Mouse (Mus musculus) midbrain, embryonic 16.5 days (tissue): ENCODE measurements around the gene Gemin4. TPM values are rescaled to one million over a fixed set of nuclear protein-coding genes. Genes with fewer than 3 reads are reported as not detected.

Experiments used
- ATAC-seq: fragments of 200-750 bp; cut with Nextera tagmentation; 2 replicates; pipeline ENCODE4 v1.8.0; 2017; ENCODE audit warnings: moderate TSS enrichment
- H3K27ac ChIP-seq: fragments of 300-500 bp; sonication (generic); 2 replicates; pipeline ENCODE4 v1.5.1; 2014; ENCODE audit warnings: mild to moderate bottlenecking, low read length, mixed read lengths
- H3K27me3 ChIP-seq: fragments of 300-500 bp; sonication (generic); 2 replicates; pipeline ENCODE4 v1.6.1; 2014; ENCODE audit warnings: low read depth, low read length, mixed read lengths; ENCODE audit not compliant: control insufficient read depth, insufficient read depth
- H3K36me3 ChIP-seq: fragments of 300-500 bp; sonication (generic); 2 replicates; pipeline ENCODE4 v1.6.1; 2014; ENCODE audit warnings: mild to moderate bottlenecking, low read length, moderate library complexity, mixed read lengths; ENCODE audit not compliant: control insufficient read depth, insufficient read depth
- H3K4me1 ChIP-seq: fragments of 300-500 bp; sonication (generic); 2 replicates; pipeline ENCODE4 v1.6.1; 2014; ENCODE audit warnings: mild to moderate bottlenecking, low read length, mixed read lengths; ENCODE audit not compliant: control insufficient read depth, insufficient read depth
- H3K4me2 ChIP-seq: fragments of 300-500 bp; sonication (generic); 2 replicates; pipeline ENCODE4 v1.6.1; 2014; ENCODE audit warnings: mild to moderate bottlenecking, low read length, mixed read lengths
- H3K4me3 ChIP-seq: fragments of 300-500 bp; sonication (generic); 2 replicates; pipeline ENCODE4 v1.5.1; 2014; ENCODE audit warnings: low read depth, mild to moderate bottlenecking, low read length, moderate library complexity, mixed read lengths
- H3K9ac ChIP-seq: fragments of 300-500 bp; sonication (generic); 2 replicates; pipeline ENCODE4 v1.6.1; 2014; ENCODE audit warnings: low read depth, low read length, mixed read lengths
- H3K9me3 ChIP-seq: fragments of 300-500 bp; sonication (generic); replicated peaks from 2 replicates; pipeline ENCODE4 v1.6.1; 2014; ENCODE audit warnings: mild to moderate bottlenecking, low read length, mixed read lengths; ENCODE audit not compliant: control insufficient read depth, poor library complexity, severe bottlenecking
- WGBS: fragments of 180-500 bp; shearing (Covaris S2); extraction: QIAGEN DNeasy Blood & Tissue Kit; methylation state at CpG from one replicate; pipeline ENCODE4 v1.1.7; 2014; 5-methylcytosine and 5-hydroxymethylcytosine counted together
- polyA plus RNA-seq: library from polyadenylated mRNA; unstranded; fragments of >200 nt; fragmentation: Nextera tagmentation; extraction: Ambion mirVana; gene quantifications from 2 replicates; pipeline ENCODE4 v1.2.1, GENCODE M21; 2015

Gene Gemin4
- polyA plus RNA-seq: 13.8 and 15.4 TPM in 2 replicates

DNA sequence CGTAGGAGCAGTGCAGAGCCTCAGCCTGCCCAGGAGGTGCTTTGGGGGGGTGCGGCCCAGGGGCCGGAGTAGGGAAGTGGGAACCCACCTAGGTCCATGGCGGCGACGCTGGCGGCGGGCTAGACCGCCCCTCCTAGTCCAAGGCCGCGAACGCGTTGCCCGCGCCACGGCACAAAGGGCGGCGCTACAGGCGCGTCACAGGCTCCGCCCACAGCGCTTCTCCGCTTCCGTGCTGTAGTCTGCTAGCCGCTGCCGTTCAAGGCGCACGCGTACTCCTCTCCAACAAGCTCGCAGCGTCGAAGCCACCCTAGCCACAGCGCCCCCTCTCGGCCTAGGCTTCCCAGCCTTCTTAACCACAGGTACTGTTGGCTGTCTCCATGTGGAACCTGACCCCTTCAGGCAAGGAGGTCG lies at the start of gene Gemin4, which contains the start of gene Dbil5:
TSS of gene Gemin4 (minus strand) at position 275 of the 411 bp plus-strand sequence.
TSS of gene Dbil5 (plus strand) at position 219 of the 411 bp plus-strand sequence.
- Histone ChIP-seq H3K4me1 (peaks cover 9% of the 10 kb centered on the region), H3K27me3 (no peaks in the 10 kb centered on the region), H3K36me3 (peaks cover 9% of the 10 kb centered on the region; the same call in 1 of the 2 replicates), H3K4me3 (peak within 1 kb of the TSS; percentile 94), H3K4me2 (peak within 1 kb of the TSS; percentile 78), H3K27ac (peak within 1 kb of the TSS; percentile 93), H3K9ac (peak within 1 kb of the TSS; percentile 90), H3K9me3 (no peaks in the 10 kb centered on the region)
- ATAC-seq: peak; percentile 99
- 0% methylated on average over 30 of the region's 35 CpGs for WGBS

- Histone ChIP-seq H3K27ac (no peak overlapping the region), H3K4me3 (no peak overlapping the region), H3K27me3 (no peaks in the 10 kb centered on the region), H3K9ac (peak overlapping the region; percentile 1; the same call in 1 of the 2 replicates), H3K4me2 (peak overlapping the region; percentile 2; the same call in 1 of the 2 replicates), H3K36me3 (no peaks in the 10 kb centered on the region), H3K9me3 (no peaks in the 10 kb centered on the region), H3K4me1 (peaks cover 24% of the 10 kb centered on the region)
- no peak for ATAC-seq
- 10% methylated on average over 19 of the region's 19 CpGs for WGBS
Measured at GRCm38 (mm10) chr11:76262611-76263351, 45.3 kb upstream of the Gemin4 start.

DNA sequence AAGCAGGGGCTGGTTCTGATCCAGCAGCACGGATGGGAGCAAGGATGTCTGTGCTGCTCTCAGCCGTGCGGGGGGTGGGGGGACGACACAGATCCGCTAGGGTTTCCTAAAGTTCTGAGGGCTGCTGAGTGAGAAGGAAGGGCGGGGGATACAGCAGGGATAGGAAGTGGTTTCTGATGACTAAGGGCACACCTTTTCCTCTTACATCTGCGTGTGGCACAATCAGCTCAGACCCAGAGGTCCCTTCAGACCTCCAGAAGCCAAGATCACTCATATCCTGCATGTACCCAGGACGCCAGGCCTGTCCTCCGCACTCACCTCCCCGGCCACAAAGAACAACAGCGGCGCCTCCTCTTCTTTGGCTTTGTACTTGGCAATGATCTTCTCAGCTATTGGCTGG lies 43.8 kb upstream of the Gemin4 start:
- WGBS: 57% methylated on average over 12 of the region's 12 CpGs
- H3K9ac ChIP-seq: 0 out of 2 replicates have a peak overlapping the region, but pooled peaks have one; percentile 12
- H3K9me3 ChIP-seq: no peaks in the 10 kb centered on the region
- peaks cover 19% of the 10 kb centered on the region for H3K4me1 ChIP-seq
- no peaks in the 10 kb centered on the region for H3K36me3 ChIP-seq
- no peak for ATAC-seq
- H3K4me2 ChIP-seq: 0 out of 2 replicates have a peak overlapping the region, but pooled peaks have one; percentile 15
- no peaks in the 10 kb centered on the region for H3K27me3 ChIP-seq
- H3K27ac ChIP-seq: no peak overlapping the region
- no peak overlapping the region for H3K4me3 ChIP-seq

DNA sequence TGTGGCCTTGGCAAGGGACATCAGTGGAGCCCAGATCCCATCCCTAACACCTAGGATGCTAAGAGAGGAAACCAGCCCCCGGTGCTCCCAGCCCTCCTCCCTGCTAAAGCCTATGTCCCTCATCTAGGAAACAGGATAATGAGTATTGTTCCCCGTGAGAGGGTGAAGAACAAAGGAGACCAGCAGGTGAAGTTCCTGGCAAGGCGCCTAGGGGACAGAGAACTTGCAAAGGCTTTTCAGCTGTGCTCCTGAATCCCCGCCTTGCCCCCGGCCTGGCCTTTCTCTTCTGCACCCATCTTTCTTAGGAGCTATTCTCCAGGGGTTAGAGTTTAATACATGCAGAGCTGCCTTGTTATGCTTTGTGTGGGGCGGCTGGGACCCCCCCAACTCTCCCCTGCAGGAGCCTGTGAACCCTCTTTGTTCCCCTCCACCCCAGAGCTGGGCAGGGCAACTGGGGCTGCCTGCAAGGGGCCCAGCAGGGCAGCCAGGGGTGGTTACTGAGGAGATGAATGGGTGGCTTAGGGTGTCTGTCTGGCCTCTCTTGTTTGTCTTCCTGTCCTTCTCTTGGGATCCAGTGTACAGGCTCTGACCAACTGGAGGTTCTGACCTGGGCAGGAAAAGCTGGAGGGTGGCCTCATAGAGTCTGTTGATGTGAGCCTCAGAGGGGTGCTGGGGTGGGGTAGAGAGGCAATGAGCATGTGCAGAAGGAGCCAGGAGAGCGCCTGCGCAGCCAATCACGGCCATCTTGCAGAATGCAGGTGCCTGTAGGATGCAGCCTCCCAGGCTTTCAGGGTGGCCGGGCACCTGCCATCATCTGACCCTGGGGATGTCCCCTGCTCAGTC lies 43.0 kb upstream of the Gemin4 start:
- 31% methylated on average over 10 of the region's 10 CpGs for WGBS
- Histone ChIP-seq H3K4me3 (no peak overlapping the region), H3K4me1 (peaks cover 19% of the 10 kb centered on the region), H3K9ac (0 out of 2 replicates have a peak overlapping the region, but pooled peaks have one; percentile 23), H3K4me2 (0 out of 2 replicates have a peak overlapping the region, but pooled peaks have one; percentile 15), H3K36me3 (no peaks in the 10 kb centered on the region), H3K9me3 (no peaks in the 10 kb centered on the region), H3K27me3 (no peaks in the 10 kb centered on the region), H3K27ac (no peak overlapping the region)
- ATAC-seq: peak; percentile 29; the same call in 1 of the 2 replicates

GRCm38 (mm10) chr11:76258511-76258910 lies 41.0 kb upstream of the Gemin4 start:
- H3K9ac ChIP-seq: no peak overlapping the region
- H3K27ac ChIP-seq: no peak overlapping the region
- ATAC-seq: no peak
- H3K4me3 ChIP-seq: no peak overlapping the region
- H3K36me3 ChIP-seq: no peaks in the 10 kb centered on the region
- WGBS: 77% methylated on average over 6 of the region's 6 CpGs
- no peaks in the 10 kb centered on the region for H3K27me3 ChIP-seq
- H3K4me1 ChIP-seq: peaks cover 19% of the 10 kb centered on the region
- no peaks in the 10 kb centered on the region for H3K9me3 ChIP-seq
- H3K4me2 ChIP-seq: no peak overlapping the region

GRCm38 (mm10) chr11:76257386-76257785 lies 39.9 kb upstream of the Gemin4 start:
- no peaks in the 10 kb centered on the region for H3K27me3 ChIP-seq
- H3K36me3 ChIP-seq: no peaks in the 10 kb centered on the region
- H3K27ac ChIP-seq: no peak overlapping the region
- WGBS: 85% methylated on average over 4 of the region's 4 CpGs
- H3K9me3 ChIP-seq: no peaks in the 10 kb centered on the region
- no peak overlapping the region for H3K9ac ChIP-seq
- no peak overlapping the region for H3K4me2 ChIP-seq
- H3K4me3 ChIP-seq: no peak overlapping the region
- peaks cover 11% of the 10 kb centered on the region for H3K4me1 ChIP-seq
- ATAC-seq: no peak

DNA sequence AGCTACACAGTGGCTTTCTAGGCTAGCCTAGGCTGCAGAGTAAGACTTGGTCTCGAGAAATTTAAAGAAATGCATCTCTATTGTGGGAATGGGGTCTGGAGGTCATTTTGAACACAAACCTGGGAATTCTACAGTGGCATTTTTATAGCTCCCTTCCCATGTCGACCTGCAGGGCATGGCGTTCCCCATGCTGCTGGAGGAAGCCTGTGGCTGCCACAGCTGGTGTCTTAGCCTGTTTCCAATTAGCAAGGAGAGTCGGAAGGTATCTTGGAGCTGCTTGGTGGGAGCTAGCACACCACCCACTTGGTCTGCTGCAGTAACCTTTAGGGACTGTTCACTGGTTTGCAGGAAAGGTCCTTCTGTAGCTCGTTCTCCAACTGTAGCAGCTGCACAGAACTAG lies 38.7 kb upstream of the Gemin4 start:
- Histone ChIP-seq H3K4me1 (peaks cover 11% of the 10 kb centered on the region), H3K36me3 (no peaks in the 10 kb centered on the region), H3K9me3 (no peaks in the 10 kb centered on the region), H3K27ac (no peak overlapping the region), H3K4me2 (no peak overlapping the region), H3K4me3 (no peak overlapping the region), H3K9ac (no peak overlapping the region), H3K27me3 (no peaks in the 10 kb centered on the region)
- no peak for ATAC-seq
- WGBS: 50% methylated on average over 5 of the region's 5 CpGs

DNA sequence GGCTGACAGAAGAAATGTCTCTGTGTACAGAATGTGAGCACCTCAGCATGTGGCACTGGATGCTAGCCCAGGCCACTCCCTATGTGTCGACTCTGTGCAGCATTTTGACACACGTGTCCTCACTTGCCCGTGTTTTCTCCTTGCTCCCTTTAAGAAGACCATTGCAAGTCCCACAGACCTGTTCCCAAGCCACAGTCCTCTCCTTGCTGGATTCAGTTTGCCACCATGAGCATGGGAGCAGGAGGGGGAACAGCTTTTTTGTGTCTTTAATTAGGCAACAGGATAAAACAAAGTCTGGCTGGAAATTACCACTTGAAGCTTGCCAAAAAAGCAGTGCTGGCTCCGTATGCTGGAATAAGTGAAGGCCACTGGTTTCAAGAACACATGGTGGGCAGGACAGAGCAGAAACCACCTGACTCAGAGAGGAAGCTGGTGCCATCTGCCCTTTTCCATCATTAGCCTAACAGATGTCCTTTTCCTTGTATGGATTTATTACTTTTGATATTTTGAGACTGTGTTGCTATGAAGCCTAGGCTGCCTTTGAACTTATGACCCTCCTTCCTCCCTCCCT lies 38.1 kb upstream of the Gemin4 start:
- Histone ChIP-seq H3K9ac (no peak overlapping the region), H3K36me3 (no peaks in the 10 kb centered on the region), H3K4me1 (peaks cover 4% of the 10 kb centered on the region), H3K27ac (no peak overlapping the region), H3K4me2 (no peak overlapping the region), H3K27me3 (no peaks in the 10 kb centered on the region), H3K9me3 (no peaks in the 10 kb centered on the region), H3K4me3 (no peak overlapping the region)
- ATAC-seq: no peak
- 77% methylated on average over 4 of the region's 4 CpGs for WGBS
